Mouse (Mus musculus) ovary, postnatal 14 days (tissue): Measurements from ENCODE around the gene Cpsf2.

Experiments
- DNase-seq: peaks from one replicate; pipeline ENCODE4 v3.0.0; 2022; ENCODE audit warnings: low spot score

Gene Cpsf2

GRCm38 (mm10) chr12:101980266-101980665 is 4.5 kb downstream of the Cpsf2 start:
- no peak for DNase-seq

- DNase-seq = no peak
These were observed 5.8 kb downstream of the Cpsf2 start for GRCm38 (mm10) chr12:101981559-101981958.

DNA sequence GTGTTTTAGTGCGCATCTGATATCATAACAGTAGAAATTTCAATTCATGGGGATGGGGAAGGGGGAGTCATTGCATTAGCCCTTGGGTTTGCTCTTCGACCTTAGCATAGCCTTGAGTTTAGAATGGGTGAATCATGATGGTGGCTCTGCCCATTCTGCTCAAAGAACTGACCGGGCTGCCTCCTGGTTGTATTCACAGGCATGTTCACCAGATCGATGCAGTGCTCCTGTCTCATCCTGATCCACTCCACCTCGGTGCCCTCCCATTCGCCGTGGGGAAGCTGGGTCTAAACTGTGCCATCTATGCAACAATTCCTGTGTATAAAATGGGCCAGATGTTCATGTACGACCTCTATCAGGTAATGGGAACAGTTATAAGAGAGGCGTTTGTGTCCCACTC is 7.2 kb downstream of the Cpsf2 start:
- DNase-seq = no peak

- DNase-seq = no peak
These were observed 9.3 kb downstream of the Cpsf2 start for GRCm38 (mm10) chr12:101985110-101985509.

DNA sequence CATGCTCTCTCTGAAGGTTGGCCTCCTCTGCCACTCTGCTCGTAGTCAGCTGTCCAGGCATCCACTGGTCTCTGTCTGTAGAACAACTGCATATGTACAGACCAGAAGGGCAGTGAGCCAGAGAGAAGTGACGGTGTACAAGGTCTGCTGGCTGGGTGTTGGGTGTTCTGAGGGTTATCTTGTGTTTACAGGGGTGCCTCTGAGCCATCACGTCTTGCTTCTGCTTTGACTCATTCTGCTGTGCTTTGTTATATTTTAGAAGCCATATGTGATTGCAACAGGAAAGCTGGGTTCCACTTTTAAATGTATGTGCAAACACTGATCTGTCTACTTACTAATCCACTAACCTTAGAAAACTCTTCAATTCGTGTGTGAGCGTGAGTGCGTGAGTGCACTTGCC is 11.9 kb downstream of the Cpsf2 start:
- no peak for DNase-seq

DNA sequence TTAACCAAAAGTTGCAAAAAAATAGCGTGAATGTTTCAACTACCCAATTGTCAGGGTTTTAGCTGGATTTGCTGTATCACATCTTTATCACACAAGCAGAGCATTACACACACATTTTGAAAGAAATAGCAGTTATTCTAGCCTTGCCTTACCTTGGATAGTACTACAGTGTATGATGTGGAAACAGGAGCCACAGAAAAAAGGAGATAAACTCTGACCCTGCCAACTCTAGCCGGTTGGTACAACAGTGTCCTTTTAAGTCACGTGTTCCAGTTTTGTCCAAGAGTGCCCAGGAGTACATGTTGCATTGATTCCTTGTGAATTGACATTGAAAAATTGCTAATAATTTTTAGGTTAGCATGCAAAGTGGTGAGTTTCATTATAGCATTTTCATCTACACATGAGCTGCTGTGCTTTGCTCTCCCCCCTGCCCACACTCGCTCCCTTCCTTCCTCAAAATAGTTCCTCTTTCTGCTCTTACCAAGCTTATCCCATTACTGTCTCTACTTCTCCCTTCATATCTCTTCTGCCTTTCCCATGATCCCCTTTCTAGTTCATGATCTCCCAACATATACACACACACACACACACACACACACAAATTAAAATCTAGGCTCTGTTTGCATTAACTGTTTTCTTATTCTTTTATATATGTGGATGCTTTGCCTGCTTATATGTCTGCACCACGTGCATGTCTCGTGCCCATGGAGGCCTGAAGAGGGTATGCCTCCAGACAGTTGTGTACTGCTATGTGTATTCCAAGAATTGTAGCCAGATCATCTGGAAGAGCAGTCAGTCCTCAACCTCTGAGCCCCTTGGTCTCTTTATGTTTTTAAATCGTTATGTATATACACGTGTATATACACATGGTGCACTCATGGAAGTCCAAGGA is 19.0 kb downstream of the Cpsf2 start:
- no peak for DNase-seq

GRCm38 (mm10) chr12:101998929-101999328 is 23.1 kb downstream of the Cpsf2 start:
- no peak for DNase-seq

DNA sequence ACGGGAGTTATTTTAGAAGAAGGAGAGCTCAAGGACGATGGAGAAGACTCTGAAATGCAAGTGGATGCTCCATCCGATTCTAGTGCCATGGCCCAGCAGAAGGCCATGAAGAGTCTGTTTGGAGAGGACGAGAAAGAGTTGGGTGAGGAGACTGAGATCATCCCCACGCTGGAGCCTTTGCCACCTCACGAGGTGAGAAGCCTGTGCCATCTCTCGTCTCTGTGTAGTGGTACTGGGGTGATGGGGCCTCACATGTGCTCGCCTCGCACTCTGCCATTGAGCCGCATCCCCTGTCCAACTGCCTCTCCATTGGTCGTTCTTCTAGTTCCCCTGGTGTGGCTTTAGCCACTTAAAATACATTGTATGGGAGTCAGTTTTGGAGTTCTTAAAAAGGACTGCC is 25.0 kb downstream of the Cpsf2 start:
- DNase-seq = no peak

GRCm38 (mm10) chr12:102008111-102008977 is 32.6 kb downstream of the Cpsf2 start:
- DNase-seq = no peak

GRCm38 (mm10) chr12:102009551-102009950 is 33.8 kb downstream of the Cpsf2 start:
- no peak for DNase-seq

DNA sequence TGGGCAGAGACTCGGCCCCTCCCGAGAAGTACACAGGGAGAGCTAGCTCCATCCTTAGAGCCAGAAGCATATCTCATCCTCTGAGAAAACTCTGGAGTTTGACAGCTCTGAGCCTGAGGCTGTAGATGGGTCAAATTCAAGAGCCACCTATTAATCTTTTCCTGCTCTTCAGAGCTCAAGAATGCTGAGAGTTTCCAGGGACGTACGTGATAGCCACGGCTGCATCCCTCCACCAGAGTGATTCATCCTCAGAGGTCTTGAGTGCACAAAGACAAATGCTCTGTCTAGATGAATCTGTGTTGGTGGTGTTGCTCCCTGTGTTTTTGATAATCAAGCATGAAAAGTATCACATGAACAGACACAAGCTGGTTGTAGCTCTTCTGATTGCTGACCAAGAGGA is 38.6 kb downstream of the Cpsf2 start:
- DNase-seq = no peak

GRCm38 (mm10) chr12:102015127-102015526 is 39.3 kb downstream of the Cpsf2 start:
- DNase-seq = no peak

- no peak for DNase-seq
These were observed 46.1 kb downstream of the Cpsf2 start for GRCm38 (mm10) chr12:102021923-102022322.

GRCm38 (mm10) chr12:102029184-102029583 is 53.4 kb downstream of the Cpsf2 start:
- DNase-seq = no peak

DNA sequence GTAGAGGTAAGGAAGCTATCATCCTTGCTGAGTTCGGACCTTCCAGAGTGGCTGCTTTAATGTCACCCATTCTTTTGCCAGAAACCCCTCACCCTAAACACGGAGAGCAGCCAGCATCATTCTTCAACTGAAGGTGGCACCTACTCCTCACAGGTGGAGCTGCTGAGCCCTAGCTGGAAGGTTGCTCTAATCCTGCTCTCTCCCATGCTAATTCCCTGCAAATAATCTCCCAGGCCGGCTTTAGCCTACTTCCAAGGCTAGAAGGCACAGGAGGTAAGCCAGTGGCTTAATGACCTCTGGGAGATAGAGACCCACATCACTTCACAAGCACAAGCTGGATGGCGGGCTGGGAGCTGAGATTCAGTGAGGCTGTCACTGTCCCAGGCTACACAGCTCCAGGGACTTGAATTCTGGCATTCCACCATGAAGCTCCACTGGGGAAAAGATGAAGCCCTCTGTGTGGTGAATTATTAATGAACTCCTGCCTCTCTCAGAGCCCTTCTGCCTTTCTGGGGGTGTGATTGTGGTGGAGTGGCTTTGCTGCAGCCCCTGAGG is 54.2 kb downstream of the Cpsf2 start:
- no peak for DNase-seq

DNA sequence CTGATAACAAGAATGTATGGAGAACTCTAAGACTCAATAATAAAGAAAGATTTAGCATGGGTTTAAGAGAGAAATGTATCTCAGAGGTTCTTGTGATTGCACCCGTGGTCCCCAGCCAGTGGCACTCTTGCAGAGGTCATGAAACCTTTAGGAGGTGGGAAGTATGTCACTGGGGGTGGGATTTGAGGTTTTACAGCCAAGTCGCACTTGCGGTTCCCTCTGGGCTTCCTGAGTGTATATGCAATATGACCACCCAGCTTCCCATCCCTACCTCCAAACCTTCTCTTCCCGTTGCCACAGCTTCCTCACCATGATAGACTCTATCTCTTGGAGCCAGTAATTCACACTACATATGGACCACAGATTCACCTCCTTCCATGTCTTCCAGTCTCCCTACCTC is 59.1 kb downstream of the Cpsf2 start:
- no peak for DNase-seq

- no peak for DNase-seq
These were observed 64.1 kb downstream of the Cpsf2 start for GRCm38 (mm10) chr12:102039861-102040260.

DNA sequence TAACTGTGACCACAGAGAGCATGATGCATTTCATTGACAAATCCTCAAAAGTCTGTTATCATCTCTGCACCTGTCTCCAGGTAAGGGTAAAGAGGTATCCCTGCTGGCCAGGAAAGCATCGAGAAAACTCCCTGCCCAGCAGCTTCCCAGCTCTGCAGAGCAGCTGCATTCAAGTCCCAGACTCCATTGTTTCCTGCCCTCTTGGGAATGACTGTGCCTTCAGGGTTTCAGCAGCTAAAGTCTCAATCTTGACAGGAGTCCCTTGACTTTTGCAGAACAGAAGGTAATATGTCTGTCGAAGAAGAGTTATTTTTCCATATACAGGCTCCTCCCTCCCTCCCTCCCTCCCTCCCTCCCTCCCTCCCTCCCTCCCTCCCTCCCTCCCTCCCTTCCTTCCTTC is 65.9 kb downstream of the Cpsf2 start:
- DNase-seq = no peak

- no peak for DNase-seq
These were observed 66.5 kb downstream of the Cpsf2 start for GRCm38 (mm10) chr12:102042247-102042646.

DNA sequence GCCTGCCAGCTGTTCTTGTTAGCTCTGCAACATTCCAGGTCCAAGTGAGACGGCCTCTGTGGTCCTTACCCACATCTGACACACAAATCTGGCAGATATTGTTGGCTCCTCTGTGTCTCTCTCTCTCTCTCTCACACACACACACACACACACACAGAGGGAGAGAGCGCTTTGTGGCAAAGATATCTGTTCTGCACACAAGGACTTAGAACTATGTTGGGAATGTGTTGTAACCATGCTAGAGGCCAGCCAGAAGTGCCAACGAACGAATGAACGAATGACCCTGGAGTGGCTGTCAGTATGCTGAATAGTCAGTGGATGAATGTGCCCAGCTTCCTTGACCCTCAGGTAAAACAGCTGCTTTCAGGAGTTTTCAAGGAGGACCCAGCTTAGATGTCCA is 68.1 kb downstream of the Cpsf2 start:
- no peak for DNase-seq

DNA sequence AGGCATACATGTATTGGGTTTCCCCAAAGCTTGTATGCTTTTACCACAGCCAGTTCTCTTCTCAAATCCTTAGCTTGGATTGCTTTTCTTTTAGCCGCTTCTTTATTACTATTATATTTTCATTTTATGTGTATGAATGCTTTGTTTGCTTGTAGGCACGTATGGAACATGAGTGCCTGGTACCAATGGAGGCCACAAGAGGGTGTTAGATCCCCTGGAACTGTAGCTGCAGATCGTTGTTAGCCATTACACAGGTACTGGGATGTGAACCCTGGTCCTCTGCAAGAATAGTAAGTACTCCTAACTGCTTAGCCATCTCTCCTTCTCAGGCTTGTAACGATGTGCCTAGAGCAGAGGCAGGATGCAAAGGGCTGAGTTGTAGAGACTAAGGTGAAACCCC is 78.4 kb downstream of the Cpsf2 start:
- DNase-seq = no peak

- no peak for DNase-seq
These were observed 80.0 kb downstream of the Cpsf2 start for GRCm38 (mm10) chr12:102055758-102056157.
